Mouse (Mus musculus): ENCODE data around the gene Gtf3c4. TPM values are rescaled to one million over a fixed set of nuclear protein-coding genes. Genes with fewer than 3 reads are reported as not detected.

Gtf3c4 gene
- 3.5 and 3.7 TPM in 2 replicates for polyA plus RNA-seq (2012; rRNA removed)

GRCm38 (mm10) chr2:28840222-28840951 lies at the start of gene Gtf3c4, which contains the start of gene Ddx31:
Gene Gtf3c4 (minus strand): TSS chr2:28840360.
Gene Ddx31 (plus strand): TSS chr2:28840406.

Other genes with a start within 250 kb of the Gtf3c4 start
- gene Gfi1b, start 218.4 kb downstream of the Gtf3c4 start, polyA plus RNA-seq (2012; rRNA removed): 29.6 and 33.1 TPM in 2 replicates
- gene Tsc1, start 199.1 kb downstream of the Gtf3c4 start, polyA plus RNA-seq (2012; rRNA removed): 4.6 and 4.7 TPM in 2 replicates
- 1.9 TPM in 2 replicates for gene Spaca9, start 140.6 kb downstream of the Gtf3c4 start, polyA plus RNA-seq (2012; rRNA removed)
- gene Ak8, start 140.2 kb downstream of the Gtf3c4 start, polyA plus RNA-seq (2012; rRNA removed): 0.23 and 0.27 TPM in 2 replicates
- 2.6 and 2.9 TPM in 2 replicates for gene Ddx31, start within 50 bp of the Gtf3c4 start, polyA plus RNA-seq (2012; rRNA removed)
- gene Barhl1, start 76.3 kb upstream of the Gtf3c4 start, polyA plus RNA-seq (2012; rRNA removed): not detected in 2 replicates
- 0.07 and 0.10 TPM in 2 replicates for gene Cfap77, start 214.7 kb upstream of the Gtf3c4 start, polyA plus RNA-seq (2012; rRNA removed)
- gene Ttf1, start 219.9 kb upstream of the Gtf3c4 start, polyA plus RNA-seq (2012; rRNA removed): 4.4 and 4.9 TPM in 2 replicates

All from liver, embryonic 18 days (tissue).